Mouse (Mus musculus) liver, embryonic 14.5 days (tissue): ENCODE measurements around the gene Snapc3. TPM values are rescaled to one million over a fixed set of nuclear protein-coding genes. Genes with fewer than 3 reads are reported as not detected.
"Not testable (repeated sequence)": the region's sequence is repeated elsewhere in the genome, so short reads cannot be mapped to it uniquely, and the experiment has no call there.

ENCODE experiments used
- ATAC-seq: fragments of 200-750 bp; cut with Nextera tagmentation; 2 replicates; pipeline ENCODE4 v1.8.0; 2017; ENCODE audit warnings: moderate number of reproducible peaks, mild to moderate bottlenecking, moderate library complexity; ENCODE audit not compliant: insufficient read depth
- DNase-seq, 3 experiments: peaks; one replicate each; pipeline ENCODE4 v3.0.0-alpha.2; 2012 to 2013; ENCODE audit warnings: low read depth in 3 of 3, low spot score in 3 of 3
- H3K27ac ChIP-seq: fragments of 300-500 bp; sonication (generic); 2 replicates; pipeline ENCODE4 v1.5.1; 2014; ENCODE audit warnings: moderate library complexity, mild to moderate bottlenecking, control low read depth, inconsistent platforms
- H3K27me3 ChIP-seq: fragments of 300-500 bp; sonication (generic); 2 replicates; pipeline ENCODE4 v1.6.1; 2014; ENCODE audit warnings: mild to moderate bottlenecking, low read length, moderate library complexity; ENCODE audit not compliant: control insufficient read depth, insufficient read depth
- H3K36me3 ChIP-seq: fragments of 300-500 bp; sonication (generic); replicated peaks from 2 replicates; pipeline ENCODE4 v1.6.1; 2014; ENCODE audit warnings: low read depth; ENCODE audit not compliant: control insufficient read depth, insufficient read depth
- H3K4me1 ChIP-seq, 2 experiments: fragments of 200-500 bp in 1 of 2; fragments of 300-500 bp in 1 of 2; sonication (generic) in 1 of 2; replicated peaks; 2 replicates each; pipeline ENCODE4 v1.6.1; 2012 to 2014; ENCODE audit warnings: antibody characterized with exemption in 1 of 2, inconsistent platforms in 1 of 2, low read length in 1 of 2; ENCODE audit not compliant: control insufficient read depth in 2 of 2, insufficient read depth in 2 of 2
- H3K4me2 ChIP-seq: fragments of 300-500 bp; sonication (generic); 2 replicates; pipeline ENCODE4 v1.6.1; 2014; ENCODE audit warnings: low read depth, mild to moderate bottlenecking, control low read depth, moderate library complexity
- H3K4me3 ChIP-seq, 2 experiments: fragments of 200-500 bp in 1 of 2; fragments of 300-500 bp in 1 of 2; sonication (generic) in 1 of 2; 2 replicates each; pipeline ENCODE4 v1.5.1; 2012 to 2014; ENCODE audit warnings: low read depth in 2 of 2, low read length in 2 of 2, mild to moderate bottlenecking in 2 of 2, control low read depth in 1 of 2, inconsistent platforms in 1 of 2, moderate library complexity in 1 of 2; ENCODE audit not compliant: insufficient read depth in 1 of 2
- H3K9ac ChIP-seq: fragments of 300-500 bp; sonication (generic); replicated peaks from 2 replicates; pipeline ENCODE4 v1.6.1; 2014; ENCODE audit warnings: mild to moderate bottlenecking, control low read depth, moderate library complexity
- H3K9me3 ChIP-seq: fragments of 300-500 bp; sonication (generic); 2 replicates; pipeline ENCODE4 v1.6.1; 2016; ENCODE audit warnings: low read length, mixed read lengths; ENCODE audit not compliant: control insufficient read depth
- CTCF ChIP-seq: IDR thresholded peaks from 2 replicates; pipeline ENCODE4 v1.5.1; 2016; ENCODE audit warnings: antibody characterized with exemption, low read depth, control low read depth
- EP300 ChIP-seq: IDR thresholded peaks from 2 replicates; pipeline ENCODE4 v1.6.1; 2016; ENCODE audit warnings: antibody characterized with exemption, low read depth
- WGBS: fragments of 180-500 bp; shearing (Covaris S2); extraction: QIAGEN DNeasy Blood & Tissue Kit; methylation state at CpG from one replicate; pipeline ENCODE4 v1.1.7; 2014; ENCODE audit not compliant: insufficient replicate concordance; 5-methylcytosine and 5-hydroxymethylcytosine counted together
- polyA plus RNA-seq, 2 experiments: library from polyadenylated mRNA; depleted of rRNA in 1 of 2; stranded (reverse) in 1 of 2; unstranded in 1 of 2; fragments of >200 nt; fragmentation: Nextera tagmentation in 1 of 2; extraction: Ambion mirVana in 1 of 2; gene quantifications; 2 replicates each; pipeline versions ENCODE4 v1.2.1 to v1.2.3; 2012 to 2014

The Snapc3 gene
- polyA plus RNA-seq, 2 experiments: 6.4 to 8.3 TPM

DNA sequence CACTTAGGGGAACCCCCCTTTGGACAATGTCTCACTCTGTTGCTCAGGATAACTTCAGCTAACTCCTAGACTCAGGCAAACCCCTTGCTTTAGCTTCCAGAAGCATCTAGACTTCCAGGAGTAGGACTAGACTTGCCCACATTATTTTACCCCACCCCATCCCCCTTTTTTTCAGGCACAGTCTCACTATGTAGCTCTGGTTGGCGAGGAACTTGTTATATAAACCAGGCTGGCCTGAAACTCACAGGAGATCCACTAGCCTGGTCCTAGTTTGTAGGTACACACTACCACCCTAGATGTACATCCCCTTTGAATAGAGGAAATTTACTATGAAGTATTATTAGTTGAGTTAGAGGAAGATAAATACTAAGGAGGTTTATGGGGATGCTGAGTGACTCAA is 96.7 kb downstream of the Snapc3 start:
- WGBS: 58% methylated on average over 1 of the region's 1 CpGs
- Histone ChIP-seq H3K9me3 (no peaks in the 10 kb centered on the region), H3K9ac (no peak overlapping the region), H3K4me1 (no peaks in the 10 kb centered on the region), H3K27me3 (no peaks in the 10 kb centered on the region), H3K4me3 (no peak overlapping the region), H3K36me3 (no peaks in the 10 kb centered on the region), H3K4me2 (no peak overlapping the region), H3K27ac (no peak overlapping the region)
- TF ChIP-seq EP300: no peak
- no peak for TF ChIP-seq CTCF
- DNase-seq (no peak), ATAC-seq (no peak)

DNA sequence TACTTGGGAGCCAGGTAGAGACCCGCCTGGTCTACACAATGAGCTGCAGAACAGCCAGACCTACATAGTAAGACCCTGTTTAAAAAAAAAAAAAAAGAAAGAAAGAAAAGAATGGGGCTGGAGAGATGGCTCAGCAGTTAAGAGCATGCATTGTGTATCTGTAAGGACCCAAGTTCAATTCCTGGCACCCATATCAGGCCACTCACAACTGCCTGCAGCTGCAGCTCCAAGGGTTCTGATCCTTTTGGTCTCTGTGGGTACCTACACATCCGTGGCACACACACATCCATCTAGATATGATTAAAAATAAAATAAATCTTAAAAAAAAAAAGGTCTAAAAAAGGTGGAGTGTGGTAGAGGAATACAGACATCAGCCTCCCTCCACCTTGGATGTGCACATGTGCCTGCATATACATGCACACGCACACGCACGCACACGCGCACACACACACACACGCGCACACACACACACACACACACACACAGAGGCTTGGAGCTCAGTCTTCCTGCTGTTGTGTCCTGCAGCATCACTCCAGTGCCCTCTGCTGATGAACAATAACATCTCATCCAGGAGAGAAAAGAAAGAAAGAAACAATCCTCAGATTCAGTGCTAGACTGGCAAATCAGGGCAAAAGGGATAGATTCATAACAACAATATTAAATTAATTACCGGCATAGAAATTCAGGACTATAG is 97.6 kb downstream of the Snapc3 start:
- ATAC-seq (no peak), DNase-seq (no peak)
- 78% methylated on average over 10 of the region's 10 CpGs for WGBS
- Histone ChIP-seq H3K9me3 (no peaks in the 10 kb centered on the region), H3K4me1 (no peaks in the 10 kb centered on the region), H3K27ac (no peak overlapping the region), H3K36me3 (no peaks in the 10 kb centered on the region), H3K27me3 (no peaks in the 10 kb centered on the region), H3K9ac (no peak overlapping the region), H3K4me2 (no peak overlapping the region), H3K4me3 (no peak overlapping the region)
- TF ChIP-seq EP300 (no peak), CTCF (peak; percentile 51)

DNA sequence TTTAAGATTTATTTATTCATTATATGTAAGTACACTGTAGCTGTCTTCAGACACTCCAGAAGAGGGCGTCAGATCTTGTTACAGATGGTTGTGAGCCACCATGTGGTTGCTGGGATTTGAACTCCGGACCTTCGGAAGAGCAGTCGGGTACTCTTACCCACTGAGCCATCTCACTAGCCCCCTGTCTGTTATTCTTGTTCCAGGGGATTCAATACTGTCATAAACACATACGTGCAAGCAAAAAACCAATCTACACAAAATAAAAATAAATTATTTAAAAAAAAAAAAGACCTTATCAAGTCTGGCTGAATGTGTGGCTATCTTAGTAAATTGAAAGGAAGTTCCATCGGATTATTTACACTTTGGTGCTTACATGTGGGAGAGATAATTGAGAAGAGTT is 98.6 kb downstream of the Snapc3 start:
- not testable (repeated sequence) for H3K4me2 ChIP-seq, H3K4me1 ChIP-seq, H3K27me3 ChIP-seq, H3K27ac ChIP-seq, ATAC-seq, H3K36me3 ChIP-seq, H3K9me3 ChIP-seq, H3K4me3 ChIP-seq, DNase-seq, H3K9ac ChIP-seq
- 74% methylated on average over 5 of the region's 6 CpGs for WGBS

Other genes starting within 250 kb of the Snapc3 start
- 0.37 and 0.60 TPM in 2 replicates for gene Ttc39b, start 93.5 kb upstream of the Snapc3 start, polyA plus RNA-seq (2012; rRNA removed)
- gene Ttc39b, start 93.5 kb upstream of the Snapc3 start, polyA plus RNA-seq (2014; fragmentation: Nextera tagmentation; extraction: Ambion mirVana): 2.1 and 2.9 TPM in 2 replicates
- 22.1 and 41.4 TPM in 2 replicates for gene Psip1, start 68.7 kb downstream of the Snapc3 start, polyA plus RNA-seq (2012; rRNA removed)
- 54.7 and 60.4 TPM in 2 replicates for gene Psip1, start 68.7 kb downstream of the Snapc3 start, polyA plus RNA-seq (2014; fragmentation: Nextera tagmentation; extraction: Ambion mirVana)
- gene Ccdc171, start 107.8 kb downstream of the Snapc3 start, polyA plus RNA-seq (2012; rRNA removed): 0.52 and 0.89 TPM in 2 replicates
- gene Ccdc171, start 107.8 kb downstream of the Snapc3 start, polyA plus RNA-seq (2014; fragmentation: Nextera tagmentation; extraction: Ambion mirVana): 0.64 and 0.77 TPM in 2 replicates